8 mouse cellular contexts compared by ENCODE assay signal in genomic region chr14:21984757-21985425, GRCm38 (mm10). TPM values are rescaled to one million over a fixed set of nuclear protein-coding genes. Genes with fewer than 3 reads are reported as not detected.
DNase-seq lines count a peak whose midpoint lies in the region; ATAC-seq and TF ChIP-seq lines count a peak whose summit lies in the region.

No protein-coding gene starts in this region.

- H3K36me3 ChIP-seq in spleen, adult 2 months (ENCODE audit: control insufficient read depth, insufficient read depth, low read length): 0 out of 2 replicates have a peak, but pooled peaks cover 2% of the 10 kb centered on the region
- peaks cover 18% of the 10 kb centered on the region for H3K36me3 ChIP-seq in forebrain, embryonic 10.5 days (replicated peaks)
- 0 out of 2 replicates have a peak, but pooled peaks cover 4% of the 10 kb centered on the region for H3K36me3 ChIP-seq in hindbrain, embryonic 11.5 days (ENCODE audit: control insufficient read depth, insufficient read depth, low read length)
- peaks cover 34% of the 10 kb centered on the region for H3K36me3 ChIP-seq in limb, embryonic 14.5 days (ENCODE audit: control insufficient read depth, insufficient read depth, low read length)
- no peaks in the 10 kb centered on the region for H3K36me3 ChIP-seq in midbrain, postnatal 0 days (ENCODE audit: insufficient read depth, low read length)

- H3K9me3 ChIP-seq in forebrain, embryonic 10.5 days: no peaks in the 10 kb centered on the region
- H3K9me3 ChIP-seq in hindbrain, embryonic 11.5 days (ENCODE audit: control insufficient read depth, low read length): no peaks in the 10 kb centered on the region
- no peaks in the 10 kb centered on the region for H3K9me3 ChIP-seq in limb, embryonic 14.5 days (ENCODE audit: control insufficient read depth, low read length)
- no peaks in the 10 kb centered on the region for H3K9me3 ChIP-seq in midbrain, postnatal 0 days (ENCODE audit: low read length)

- H3K9ac ChIP-seq in hindbrain, embryonic 11.5 days (ENCODE audit: low read depth, low read length): peak overlapping the region; percentile 98
- peak overlapping the region; percentile 95 for H3K9ac ChIP-seq in limb, embryonic 14.5 days (ENCODE audit: low read depth, low read length, severe bottlenecking)
- H3K9ac ChIP-seq in midbrain, postnatal 0 days (replicated peaks; ENCODE audit: low read length, poor library complexity, severe bottlenecking): peak overlapping the region; percentile 74

- H3K27ac ChIP-seq in spleen, adult 2 months (ENCODE audit: insufficient read depth, low read length): peak overlapping the region; percentile 16; the same call in 1 of the 2 replicates
- H3K27ac ChIP-seq in forebrain, embryonic 10.5 days: peak overlapping the region; percentile 96
- H3K27ac ChIP-seq in hindbrain, embryonic 11.5 days (ENCODE audit: low read depth, low read length): peak overlapping the region; percentile 100
- H3K27ac ChIP-seq in limb, embryonic 14.5 days (replicated peaks; ENCODE audit: low read depth, low read length): peak overlapping the region; percentile 97
- no peak overlapping the region; the same call in 1 of the 2 replicates for H3K27ac ChIP-seq in midbrain, postnatal 0 days (ENCODE audit: low read depth, low read length)

- peaks cover 7% of the 10 kb centered on the region; the same call in 1 of the 2 replicates for H3K4me1 ChIP-seq in spleen, adult 2 months (ENCODE audit: control insufficient read depth, insufficient read depth, insufficient read length)
- H3K4me1 ChIP-seq in forebrain, embryonic 10.5 days: peaks cover 82% of the 10 kb centered on the region
- H3K4me1 ChIP-seq in hindbrain, embryonic 11.5 days (replicated peaks; ENCODE audit: control insufficient read depth, insufficient read depth, low read length): no peaks in the 10 kb centered on the region; the same call in 1 of the 2 replicates
- H3K4me1 ChIP-seq in limb, embryonic 14.5 days (ENCODE audit: control insufficient read depth, insufficient read depth, low read length): peaks cover 18% of the 10 kb centered on the region
- peaks cover 7% of the 10 kb centered on the region; the same call in 1 of the 2 replicates for H3K4me1 ChIP-seq in midbrain, postnatal 0 days (ENCODE audit: insufficient read depth, low read length)

- TF ChIP-seq POLR2A in spleen, adult 2 months (IDR thresholded peaks at IDR 0.05; ENCODE audit: low read depth, low read length): no peak
- TF ChIP-seq POLR2A in limb, embryonic 14.5 days (IDR thresholded peaks at IDR 0.05; ENCODE audit: borderline replicate concordance, extremely low read depth, insufficient read depth, insufficient read length): no peak

- WGBS in spleen, adult 2 months: 23% methylated on average over 49 of the region's 49 CpGs
- under 1% methylated on average over 49 of the region's 49 CpGs for WGBS in forebrain, embryonic 10.5 days
- WGBS in hindbrain, embryonic 11.5 days: under 1% methylated on average over 49 of the region's 49 CpGs
- 2% methylated on average over 48 of the region's 49 CpGs for WGBS in limb, embryonic 14.5 days
- 10% methylated on average over 49 of the region's 49 CpGs for WGBS in midbrain, postnatal 0 days

- ATAC-seq in hindbrain, embryonic 11.5 days (ENCODE audit: low FRiP score): no peak
- ATAC-seq in limb, embryonic 14.5 days (ENCODE audit: low FRiP score, low read depth): no peak
- no peak for ATAC-seq in midbrain, postnatal 0 days (ENCODE audit: low FRiP score)
- no peak for ATAC-seq in megakaryocyte progenitor cell, adult 5-6 weeks (replicated peaks; ENCODE audit: poor library complexity)

- no peak for TF ChIP-seq CTCF in spleen, adult 2 months (IDR thresholded peaks at IDR 0.05; ENCODE audit: extremely low read depth, insufficient read depth, insufficient read length, insufficient replicate concordance)
- no peak for TF ChIP-seq CTCF in midbrain, postnatal 0 days (IDR thresholded peaks at IDR 0.05)

- peaks cover 42% of the 10 kb centered on the region for H3K27me3 ChIP-seq in spleen, adult 2 months (ENCODE audit: control insufficient read depth, insufficient read depth, low read length)
- peaks cover 93% of the 10 kb centered on the region for H3K27me3 ChIP-seq in forebrain, embryonic 10.5 days (ENCODE audit: poor library complexity, severe bottlenecking)
- H3K27me3 ChIP-seq in hindbrain, embryonic 11.5 days (ENCODE audit: control insufficient read depth, insufficient read depth, low read length): 0 out of 2 replicates have a peak, but pooled peaks cover 3% of the 10 kb centered on the region
- H3K27me3 ChIP-seq in limb, embryonic 14.5 days (ENCODE audit: control insufficient read depth, insufficient read depth, low read length): peaks cover 3% of the 10 kb centered on the region; the same call in 1 of the 2 replicates
- peaks cover 24% of the 10 kb centered on the region for H3K27me3 ChIP-seq in midbrain, postnatal 0 days (ENCODE audit: insufficient read depth, low read length)

- H3K4me2 ChIP-seq in hindbrain, embryonic 11.5 days (replicated peaks; ENCODE audit: low read depth, low read length): peak overlapping the region; percentile 83
- peak overlapping the region; percentile 72 for H3K4me2 ChIP-seq in limb, embryonic 14.5 days (replicated peaks; ENCODE audit: low read depth, low read length, severe bottlenecking)
- peak overlapping the region; percentile 91 for H3K4me2 ChIP-seq in midbrain, postnatal 0 days (ENCODE audit: low read depth, low read length, poor library complexity, severe bottlenecking)

- DNase-seq in spleen, adult 2 months (ENCODE audit: low read depth in 1 of 2, low spot score in 2 of 2): no peak
- DNase-seq in spleen, adult 12 weeks (ENCODE audit: low spot score): no peak
- peak; percentile 63 for DNase-seq in forebrain, embryonic 10.5 days (ENCODE audit: extremely low spot score, low spot score)
- DNase-seq in hindbrain, embryonic 11.5 days (ENCODE audit: low spot score): peak; percentile 73
- DNase-seq in limb, embryonic 14.5 days (ENCODE audit: low spot score): no peak
- no peak for DNase-seq in midbrain, postnatal 0 days (ENCODE audit: low spot score)
- DNase-seq in B cell, adult 2 months: no peak

- peak overlapping the region; percentile 33 for H3K4me3 ChIP-seq in spleen, adult 2 months (ENCODE audit: extremely low read depth, insufficient read depth, insufficient read length)
- peak overlapping the region; percentile 88 for H3K4me3 ChIP-seq in forebrain, embryonic 10.5 days
- H3K4me3 ChIP-seq in hindbrain, embryonic 11.5 days (ENCODE audit: low read depth, low read length): peak overlapping the region; percentile 94
- H3K4me3 ChIP-seq in limb, embryonic 14.5 days (replicated peaks; ENCODE audit: low read length): peak overlapping the region; percentile 91
- peak overlapping the region; percentile 78 for H3K4me3 ChIP-seq in midbrain, postnatal 0 days (ENCODE audit: low read depth, low read length)

RNA-seq across cellular contexts. Expression of gene Zfp503, which starts 4.5 kb away (rescaled TPM):
- polyA plus RNA-seq in spleen, adult 2 months (2012; rRNA removed): 8.8 and 13.9 TPM in 2 replicates
- polyA plus RNA-seq in forebrain, embryonic 10.5 days (2016; fragmentation: Nextera tagmentation; extraction: Ambion mirVana): 7.6 and 8.6 TPM in 2 replicates
- 11.8 and 15.4 TPM in 2 replicates for polyA plus RNA-seq in hindbrain, embryonic 11.5 days (2014; fragmentation: Nextera tagmentation; extraction: Ambion mirVana)
- 45.1 and 73.1 TPM in 2 replicates for polyA plus RNA-seq in limb, embryonic 14.5 days (2012; rRNA removed)
- polyA plus RNA-seq in limb, embryonic 14.5 days (2014; fragmentation: Nextera tagmentation; extraction: Ambion mirVana): 15.3 and 17.6 TPM in 2 replicates
- 9.1 and 10.1 TPM in 2 replicates for total RNA-seq in midbrain, postnatal 0 days (2014; rRNA removed)
- polyA plus RNA-seq in midbrain, postnatal 0 days (2015; fragmentation: Nextera tagmentation; extraction: Ambion mirVana): 4.2 and 4.3 TPM in 2 replicates
- 0.30 and 0.44 TPM in 2 replicates for total RNA-seq in megakaryocyte progenitor cell, adult 5-6 weeks (2015)
- total RNA-seq in megakaryocyte progenitor cell, adult 5-6 weeks (2017): 0.03 and 0.12 TPM in 2 replicates

RNA-seq across cellular contexts. Expression of gene Lrmda, which starts 34.6 kb away (rescaled TPM):
- polyA plus RNA-seq in spleen, adult 2 months (2012; rRNA removed): 0.37 and 0.68 TPM in 2 replicates
- polyA plus RNA-seq in forebrain, embryonic 10.5 days (2016; fragmentation: Nextera tagmentation; extraction: Ambion mirVana): 0.20 and 0.41 TPM in 2 replicates
- polyA plus RNA-seq in hindbrain, embryonic 11.5 days (2014; fragmentation: Nextera tagmentation; extraction: Ambion mirVana): 0.20 and 0.91 TPM in 2 replicates
- polyA plus RNA-seq in limb, embryonic 14.5 days (2012; rRNA removed): 0.08 and 0.13 TPM in 2 replicates
- 0.35 and 0.72 TPM in 2 replicates for polyA plus RNA-seq in limb, embryonic 14.5 days (2014; fragmentation: Nextera tagmentation; extraction: Ambion mirVana)
- not detected in 2 replicates for total RNA-seq in midbrain, postnatal 0 days (2014; rRNA removed)
- polyA plus RNA-seq in midbrain, postnatal 0 days (2015; fragmentation: Nextera tagmentation; extraction: Ambion mirVana): 0.34 and 0.35 TPM in 2 replicates
- total RNA-seq in megakaryocyte progenitor cell, adult 5-6 weeks (2015): 25.9 and 27.0 TPM in 2 replicates
- total RNA-seq in megakaryocyte progenitor cell, adult 5-6 weeks (2017): 14.6 and 20.9 TPM in 2 replicates

Comparison
In these comparisons a context has a peak if more than half of its experiments do, and no peak if none do; other contexts are left out.
1. DNase-seq: peak in forebrain, embryonic 10.5 days (single experiment) and hindbrain, embryonic 11.5 days (single experiment); none in spleen, adult 2 months (0 of 2), spleen, adult 12 weeks (single experiment), limb, embryonic 14.5 days (single experiment), midbrain, postnatal 0 days (single experiment) and B cell, adult 2 months (0 of 2).
2. H3K4me3 ChIP-seq: peak in every context shown above with its lines; median percentile 94 in hindbrain, embryonic 11.5 days; 91 in limb, embryonic 14.5 days; 88 in forebrain, embryonic 10.5 days; 78 in midbrain, postnatal 0 days; 33 in spleen, adult 2 months.
3. Peak in every context shown above with its lines, with median percentiles within 50 percentile points of each other: H3K4me2 ChIP-seq and H3K9ac ChIP-seq.